Mouse (Mus musculus) retina, adult 2 months (tissue): ENCODE results near the gene 3110021N24Rik.
"Not testable (repeated sequence)": the region's sequence is repeated elsewhere in the genome, so short reads cannot be mapped to it uniquely, and the experiment has no call there.

Experiments
- DNase-seq: peaks from one replicate; pipeline ENCODE4 v3.0.0-alpha.2; 2012; ENCODE audit warnings: low read depth, low spot score

The 3110021N24Rik gene

GRCm38 (mm10) chr4:108719349-108719748, at the start of gene 3110021N24Rik:
Gene 3110021N24Rik, plus strand, starts transcription at chr4:108719649.
- DNase-seq: no peak

- DNase-seq: no peak
Measured at GRCm38 (mm10) chr4:108686156-108686555, 33.3 kb upstream of the 3110021N24Rik start.

DNA sequence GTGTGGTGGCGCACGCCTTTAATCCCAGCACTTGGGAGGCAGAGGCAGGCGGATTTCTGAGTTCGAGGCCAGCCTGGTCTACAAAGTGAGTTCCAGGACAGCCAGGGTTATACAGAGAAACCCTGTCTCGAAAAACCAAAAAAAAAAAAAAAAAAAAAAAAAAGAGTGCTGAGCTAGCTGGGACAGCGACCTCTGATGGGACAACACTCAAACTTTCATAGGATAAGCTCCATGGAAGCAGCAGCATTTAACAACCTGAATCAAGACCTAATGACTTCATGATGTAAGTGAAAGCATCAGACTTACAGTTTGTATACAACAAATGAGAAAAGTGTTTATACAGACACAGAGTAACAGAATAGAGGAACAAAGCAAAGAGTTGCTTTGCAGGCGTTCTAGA, 32.4 kb upstream of the 3110021N24Rik start:
- not testable (repeated sequence) for DNase-seq

- no peak for DNase-seq
Measured at GRCm38 (mm10) chr4:108690479-108690878, 29.0 kb upstream of the 3110021N24Rik start.

- DNase-seq: no peak
Measured at GRCm38 (mm10) chr4:108691469-108691868, 28.0 kb upstream of the 3110021N24Rik start.

DNA sequence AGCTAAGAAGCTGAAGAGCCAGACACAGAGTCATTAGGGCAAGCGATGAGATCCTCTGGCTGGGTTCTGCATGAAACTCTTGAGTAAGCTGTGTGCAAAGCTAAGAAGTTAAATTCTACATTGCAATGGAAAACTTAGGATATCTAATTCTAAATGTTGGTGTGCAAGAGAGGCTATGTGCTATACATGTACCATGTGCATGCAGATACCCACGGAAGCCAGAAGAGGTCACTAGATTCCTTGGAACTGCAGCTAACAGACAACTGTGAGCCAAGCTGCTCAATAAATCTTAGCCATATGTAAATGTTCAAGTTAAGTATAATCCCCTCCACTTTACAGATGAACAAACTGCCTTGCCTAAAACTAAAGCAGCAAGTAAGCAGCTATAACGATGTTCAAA, 22.5 kb upstream of the 3110021N24Rik start:
- peak; percentile 42 for DNase-seq

DNA sequence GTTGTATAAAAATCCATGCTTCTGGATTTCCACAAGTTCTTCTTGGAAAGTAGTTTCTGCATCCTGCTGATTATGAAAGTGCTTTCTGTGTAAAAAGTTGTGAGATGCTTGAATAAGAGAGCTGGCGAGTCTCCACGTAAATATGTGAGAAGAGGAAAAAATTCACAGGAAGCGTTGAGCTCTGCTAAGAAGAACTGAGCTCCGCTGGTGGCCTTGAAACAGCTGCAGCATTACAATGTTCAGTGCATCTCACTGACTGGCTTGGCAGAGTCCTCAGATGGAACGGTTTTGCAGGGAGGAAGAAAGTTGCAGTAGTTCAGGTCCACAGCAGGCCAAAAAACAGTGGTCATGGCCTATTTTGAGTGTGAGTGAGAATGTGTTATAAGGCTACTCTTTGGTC, 11.2 kb upstream of the 3110021N24Rik start:
- no peak for DNase-seq

DNA sequence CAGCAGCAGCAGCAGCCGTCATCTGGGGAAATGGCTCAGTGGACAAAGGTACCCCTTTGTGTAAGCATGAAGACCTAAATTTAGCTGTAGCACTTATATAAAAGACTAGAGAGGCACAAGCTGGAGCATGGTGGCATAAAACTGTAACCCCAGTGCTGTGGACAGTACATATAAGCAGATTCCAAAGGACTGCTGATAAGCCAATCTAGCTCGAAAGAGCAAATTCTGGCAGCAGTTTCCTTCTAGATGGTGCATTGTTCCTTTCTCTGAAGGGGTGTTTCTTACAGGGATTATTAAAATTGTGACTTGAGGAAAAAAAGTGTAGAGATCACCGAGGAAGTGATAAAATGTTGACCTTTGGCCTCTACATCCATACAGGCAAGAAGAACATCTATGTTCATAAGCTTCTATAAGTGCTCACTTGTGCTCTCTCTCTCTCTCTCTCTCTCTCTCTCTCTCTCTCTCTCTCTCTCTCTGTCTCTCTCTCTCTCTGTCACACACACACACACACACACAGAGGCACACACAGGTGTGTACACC, 1.9 kb downstream of the 3110021N24Rik start:
- no peak for DNase-seq

DNA sequence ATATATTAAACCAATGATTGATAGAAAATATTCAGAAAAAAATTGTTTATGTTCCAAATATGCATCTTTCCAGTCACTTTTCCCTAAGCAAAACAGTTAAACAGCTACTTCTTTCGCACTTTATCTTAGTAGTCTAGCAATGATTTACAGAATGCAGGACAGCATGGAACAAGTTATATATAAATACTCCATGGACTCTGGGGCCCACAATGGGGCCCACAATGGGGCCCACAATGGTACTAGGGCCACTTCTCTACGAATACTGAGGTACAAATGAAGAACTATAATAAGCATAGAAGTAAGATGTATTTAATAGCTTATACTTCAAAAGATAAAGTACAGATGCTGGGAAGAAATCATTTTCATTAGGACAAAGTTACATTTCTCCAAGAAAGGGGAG, 4.7 kb downstream of the 3110021N24Rik start:
- DNase-seq: no peak

GRCm38 (mm10) chr4:108730450-108730849, 11.0 kb downstream of the 3110021N24Rik start:
- no peak for DNase-seq

- DNase-seq: no peak
Measured at GRCm38 (mm10) chr4:108731582-108731981, 12.1 kb downstream of the 3110021N24Rik start.

DNA sequence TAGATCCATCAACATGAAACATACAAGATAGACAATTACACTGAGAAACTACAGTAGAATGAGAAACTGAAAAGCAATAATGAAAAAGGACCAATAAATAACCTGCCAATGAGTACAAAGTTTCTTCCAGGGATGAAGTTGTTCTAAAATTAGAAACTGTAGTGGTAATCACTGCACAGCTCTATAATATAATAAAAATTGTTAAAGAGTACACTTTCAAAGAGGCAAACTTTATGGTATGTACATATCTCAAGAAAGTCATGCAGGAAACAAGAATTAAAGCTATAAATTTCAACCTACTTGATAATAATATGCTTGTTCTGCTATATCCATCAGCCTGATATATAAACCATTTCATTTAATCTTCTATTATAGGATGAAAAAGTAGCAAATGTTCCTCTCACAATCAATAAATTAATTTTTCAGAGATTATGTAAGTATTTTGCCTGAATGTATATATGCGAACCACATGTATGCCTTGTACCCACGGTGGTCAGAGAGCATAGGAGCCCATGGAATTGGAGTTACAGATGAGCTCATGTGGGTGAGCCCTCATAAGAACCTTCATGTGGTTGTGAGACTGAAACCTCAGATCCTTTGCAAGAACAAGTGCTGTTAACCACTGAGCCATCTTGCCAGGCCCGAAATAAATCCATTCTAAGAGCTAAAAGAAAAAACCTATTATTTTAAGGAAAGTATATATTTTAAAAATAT, 26.9 kb downstream of the 3110021N24Rik start:
- no peak for DNase-seq

DNA sequence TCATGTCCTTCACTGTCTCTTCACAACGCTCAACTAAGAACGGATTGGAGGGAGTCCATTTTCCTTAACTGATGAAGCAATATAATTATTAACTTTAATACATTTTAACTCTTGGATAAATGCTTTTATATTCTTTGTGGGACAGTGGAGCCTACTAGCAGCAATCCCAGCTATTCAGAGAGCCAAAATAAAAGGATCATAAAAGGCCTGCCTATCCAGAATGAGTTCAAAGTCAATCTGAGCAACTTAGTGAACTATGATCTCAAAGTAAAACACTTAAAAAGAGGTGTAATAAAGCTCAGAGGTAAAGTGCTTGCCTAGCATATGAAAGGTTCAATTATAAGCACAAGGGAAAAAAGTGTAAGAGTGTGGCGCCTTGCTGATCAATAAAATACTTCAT, 40.1 kb downstream of the 3110021N24Rik start:
- DNase-seq: no peak

DNA sequence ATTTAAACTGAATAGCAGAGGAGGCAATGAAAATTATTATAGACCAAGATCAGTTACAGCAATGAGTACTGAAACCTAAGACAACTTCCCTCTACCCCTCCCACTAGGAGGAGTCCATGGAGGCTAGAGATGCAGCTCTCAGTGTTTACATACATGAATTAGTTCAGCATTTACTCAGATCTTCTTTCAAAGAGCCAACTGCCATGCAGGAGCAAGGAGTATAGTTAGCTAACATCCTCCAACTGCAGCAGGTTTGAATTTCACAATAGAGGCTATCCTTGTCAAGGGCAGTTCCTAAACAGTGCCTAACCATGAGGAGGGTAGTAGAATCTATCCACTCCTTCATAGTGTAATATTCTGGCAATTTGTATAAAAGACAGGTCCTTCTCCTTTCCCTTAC, 49.1 kb downstream of the 3110021N24Rik start:
- DNase-seq: no peak

GRCm38 (mm10) chr4:108779763-108780056, 60.3 kb downstream of the 3110021N24Rik start:
- no peak for DNase-seq

- DNase-seq: peak; percentile 66
Measured at GRCm38 (mm10) chr4:108780057-108780863, 60.8 kb downstream of the 3110021N24Rik start, which contains the start of gene Zfyve9. Gene Zfyve9, minus strand, starts transcription at chr4:108780798.

DNA sequence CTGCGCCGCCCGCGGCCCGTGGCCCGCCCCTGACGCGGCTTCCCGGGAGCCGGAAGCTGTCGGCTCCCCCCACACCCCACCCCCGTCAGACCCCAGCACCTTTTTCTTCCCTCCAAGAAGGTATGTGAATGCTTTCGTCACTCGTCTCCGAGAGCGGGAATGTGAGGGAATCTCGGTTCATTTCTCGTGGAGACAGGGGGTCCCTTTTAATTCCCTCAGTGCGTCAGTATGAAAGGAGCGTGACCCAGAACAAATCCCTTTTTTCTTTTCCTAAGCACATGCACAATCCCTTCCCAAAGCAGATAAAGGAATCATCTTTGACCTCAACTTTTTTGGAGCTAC, 61.4 kb downstream of the 3110021N24Rik start:
- DNase-seq: no peak

- DNase-seq: no peak
Measured at GRCm38 (mm10) chr4:108781596-108781995, 62.1 kb downstream of the 3110021N24Rik start.

GRCm38 (mm10) chr4:108782421-108783085, 63.1 kb downstream of the 3110021N24Rik start:
- DNase-seq: no peak

DNA sequence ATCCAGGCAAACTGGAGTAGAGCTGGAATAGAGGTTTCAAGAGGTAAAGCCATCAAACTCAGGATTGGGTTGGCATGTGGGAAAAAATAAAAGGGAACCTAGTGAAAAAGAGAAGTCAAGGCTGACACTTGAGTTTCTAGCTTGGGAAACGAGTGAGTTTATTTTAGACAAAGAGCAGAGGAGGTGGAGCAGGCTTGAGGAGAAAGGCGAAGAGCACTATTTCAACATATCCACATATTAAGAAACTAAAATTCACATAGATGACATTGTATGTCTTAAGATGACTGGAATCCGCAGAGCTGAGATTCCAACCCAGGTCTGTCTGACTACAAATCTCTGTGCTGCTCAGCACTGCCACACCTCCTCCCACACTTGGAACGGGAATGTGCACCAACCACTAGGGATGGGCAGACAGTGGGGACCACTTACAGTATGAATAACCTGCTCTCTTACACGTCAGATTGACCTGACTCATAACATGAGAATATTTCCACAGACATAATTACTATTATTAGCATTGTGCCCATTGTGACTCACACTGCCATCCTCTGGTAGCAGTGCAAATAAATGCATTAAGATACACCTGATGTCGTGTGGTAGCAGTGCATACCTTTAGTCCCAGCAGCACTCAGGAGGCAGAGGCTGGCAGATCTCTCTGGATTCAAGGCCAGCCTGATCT, 69.9 kb downstream of the 3110021N24Rik start:
- DNase-seq: no peak

- DNase-seq: no peak
Measured at GRCm38 (mm10) chr4:108790507-108790906, 71.1 kb downstream of the 3110021N24Rik start.

DNA sequence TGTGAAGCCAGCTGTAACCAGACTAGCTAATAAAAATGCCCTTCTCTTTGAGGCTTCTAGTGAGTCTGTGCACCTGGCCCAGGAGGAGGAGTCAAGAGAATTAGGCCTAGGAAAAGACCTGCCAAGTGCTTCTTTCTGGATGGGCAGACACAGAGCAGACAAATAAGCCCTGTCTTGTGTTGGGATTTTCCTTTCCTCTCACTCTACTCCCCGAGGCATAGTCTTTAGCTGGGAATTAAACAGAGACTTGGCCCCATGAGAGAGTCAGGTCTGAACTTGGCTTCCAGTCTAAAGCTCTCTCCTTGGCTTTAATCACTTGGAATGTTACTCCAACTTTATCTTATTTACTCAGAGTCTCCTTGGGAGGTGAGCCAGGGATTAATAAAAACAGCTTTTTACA, 74.5 kb downstream of the 3110021N24Rik start:
- no peak for DNase-seq
